Mouse (Mus musculus) liver, adult 2 months (tissue): Measurements from ENCODE around the gene Asf1b. TPM values are rescaled to one million over a fixed set of nuclear protein-coding genes. Genes with fewer than 3 reads are reported as not detected.

ENCODE experiments used
- DNase-seq: peaks from one replicate; pipeline ENCODE4 v3.0.0-alpha.2; 2011; ENCODE audit warnings: low read depth, low spot score; ENCODE audit errors: extremely low read depth
- H3K27ac ChIP-seq: fragments of 200-500 bp; replicated peaks from 2 replicates; pipeline ENCODE4 v1.5.1; 2012; ENCODE audit warnings: low read depth, mild to moderate bottlenecking, control low read depth, inconsistent platforms, low read length; ENCODE audit not compliant: insufficient read depth
- H3K27me3 ChIP-seq: fragments of 200-500 bp; 2 replicates; pipeline ENCODE4 v1.6.1; 2012; ENCODE audit warnings: mild to moderate bottlenecking, moderate library complexity, low read length, inconsistent platforms; ENCODE audit not compliant: control insufficient read depth, insufficient read depth
- H3K36me3 ChIP-seq: fragments of 200-500 bp; 2 replicates; pipeline ENCODE4 v1.6.1; 2012; ENCODE audit warnings: low read length, inconsistent platforms; ENCODE audit not compliant: control insufficient read depth, insufficient read depth
- H3K4me1 ChIP-seq: fragments of 200-500 bp; 2 replicates; pipeline ENCODE4 v1.6.1; 2011; ENCODE audit warnings: low read length; ENCODE audit not compliant: control insufficient read depth, insufficient read depth
- H3K4me3 ChIP-seq: fragments of 200-500 bp; 2 replicates; pipeline ENCODE4 v1.5.1; 2011; ENCODE audit warnings: low read depth, mild to moderate bottlenecking, control low read depth, low read length, moderate library complexity; ENCODE audit not compliant: insufficient read depth
- H3K79me2 ChIP-seq: fragments of 200-500 bp; 2 replicates; pipeline ENCODE4 v1.6.1; 2012; ENCODE audit warnings: inconsistent platforms, mild to moderate bottlenecking, low read length, moderate library complexity; ENCODE audit not compliant: control insufficient read depth, insufficient read depth
- H3K9ac ChIP-seq: fragments of 200-500 bp; 2 replicates; pipeline ENCODE4 v1.6.1; 2012; ENCODE audit warnings: low read depth, mild to moderate bottlenecking, control low read depth, inconsistent platforms, low read length
- CTCF ChIP-seq: fragments of 200-500 bp; IDR thresholded peaks from 2 replicates; pipeline ENCODE4 v1.5.1; 2011; ENCODE audit warnings: low read depth, low read length, control low read depth
- POLR2A ChIP-seq: fragments of 200-500 bp; IDR thresholded peaks from 2 replicates; pipeline ENCODE4 v1.6.1; 2011; ENCODE audit warnings: low read length, control low read depth; ENCODE audit not compliant: insufficient read depth; ENCODE audit errors: extremely low read depth
- WGBS: fragments of 180-500 bp; shearing (Covaris S2); methylation state at CpG from one replicate; pipeline ENCODE4 v1.1.7; 2018; 5-methylcytosine and 5-hydroxymethylcytosine counted together
- polyA plus RNA-seq: library from polyadenylated mRNA; depleted of rRNA; stranded (reverse); fragments of >200 nt; gene quantifications from 2 replicates; pipeline ENCODE4 v1.2.3, GENCODE M21; 2012
- total RNA-seq: library from RNA; depleted of rRNA; stranded (reverse); fragments of >200 nt; gene quantifications from 2 replicates; pipeline ENCODE4 v1.2.3, GENCODE M21; 2014

The Asf1b gene
- total and polyA plus RNA-seq, 2 experiments, result 0.37 to 1.4 TPM

DNA sequence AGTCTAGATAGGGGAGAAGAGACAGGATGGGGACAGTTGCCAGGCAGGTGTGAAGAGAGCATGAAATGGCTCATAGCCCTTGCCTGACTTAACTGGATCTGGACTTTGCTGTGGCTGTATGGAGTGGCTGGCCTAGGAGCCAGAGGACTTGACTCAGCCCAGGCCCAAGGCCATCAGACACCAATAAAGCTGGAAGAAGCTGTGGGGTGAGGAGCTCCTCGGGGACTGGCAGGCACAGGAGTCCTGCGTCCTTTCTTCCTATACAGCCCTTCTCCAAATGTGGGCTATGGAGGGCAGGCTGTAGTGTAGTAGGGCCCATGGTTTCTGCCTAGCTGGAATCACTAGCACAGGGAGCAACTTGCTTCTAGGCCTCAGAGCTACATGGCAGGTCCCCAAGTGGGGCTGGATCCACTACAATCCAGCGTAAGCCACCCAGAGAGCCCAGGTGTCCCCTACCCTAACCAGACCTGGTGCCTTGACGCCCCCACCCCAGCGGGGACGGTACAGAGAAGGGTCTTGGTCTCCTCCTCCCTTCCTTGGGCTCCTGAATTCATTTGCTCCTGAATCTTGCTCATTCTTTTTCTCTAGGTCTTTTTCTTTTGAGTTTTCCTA, 14.1 kb upstream of the Asf1b start:
- Histone ChIP-seq H3K36me3 (no peaks in the 10 kb centered on the region), H3K27me3 (no peaks in the 10 kb centered on the region), H3K4me3 (no peak overlapping the region), H3K27ac (no peak overlapping the region), H3K79me2 (no peaks in the 10 kb centered on the region), H3K4me1 (no peaks in the 10 kb centered on the region), H3K9ac (no peak overlapping the region)
- 89% methylated on average over 6 of the region's 6 CpGs for WGBS
- TF ChIP-seq CTCF, result no peak
- no peak for TF ChIP-seq POLR2A
- DNase-seq, result no peak

DNA sequence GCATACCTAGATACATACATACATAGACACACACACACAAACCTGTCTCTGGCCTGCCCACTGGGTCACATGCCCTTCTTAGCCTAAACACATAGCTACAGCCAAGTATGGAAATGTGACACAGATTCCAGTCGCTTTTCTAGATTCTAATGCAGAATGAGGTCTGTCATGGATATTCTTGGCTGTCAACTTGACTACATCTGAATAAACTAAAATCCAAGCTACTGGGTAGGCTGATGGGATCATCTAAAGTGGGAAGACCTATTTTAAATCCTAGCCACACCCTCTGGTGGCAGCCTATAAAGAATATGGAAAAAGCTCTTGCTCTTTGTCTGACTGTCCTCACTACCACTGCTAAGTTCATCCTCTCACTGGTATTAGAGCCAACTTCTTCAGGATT, 12.9 kb upstream of the Asf1b start:
- Histone ChIP-seq H3K4me1 (no peaks in the 10 kb centered on the region), H3K4me3 (no peak overlapping the region), H3K36me3 (no peaks in the 10 kb centered on the region), H3K9ac (no peak overlapping the region), H3K27me3 (no peaks in the 10 kb centered on the region), H3K27ac (no peak overlapping the region), H3K79me2 (no peaks in the 10 kb centered on the region)
- 91% methylated on average over 1 of the region's 1 CpGs for WGBS
- DNase-seq, result no peak
- no peak for TF ChIP-seq POLR2A
- TF ChIP-seq CTCF, result no peak

DNA sequence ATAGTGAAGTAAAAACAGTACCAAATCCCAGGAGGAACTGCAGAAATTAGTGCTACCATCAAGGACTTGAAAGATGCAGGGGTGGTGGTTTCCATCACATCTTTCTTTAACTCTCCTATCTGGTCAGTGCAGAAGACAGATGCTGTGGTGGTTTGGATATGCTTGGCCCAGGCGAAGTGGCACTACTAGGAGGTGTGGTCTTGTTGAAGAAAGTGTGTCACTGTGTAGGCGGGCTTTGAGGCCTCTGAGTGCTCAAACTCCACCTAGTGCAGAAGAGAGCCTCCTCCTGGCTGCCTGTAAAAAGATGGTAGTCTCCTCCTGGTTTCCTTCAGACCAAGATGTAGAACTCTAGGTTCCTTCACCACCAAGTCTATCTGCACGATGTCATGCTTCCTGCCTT, 9.8 kb upstream of the Asf1b start:
- H3K27me3 ChIP-seq, result no peaks in the 10 kb centered on the region
- H3K36me3 ChIP-seq, result 0 out of 2 replicates have a peak, but pooled peaks cover 2% of the 10 kb centered on the region
- H3K79me2 ChIP-seq, result no peaks in the 10 kb centered on the region
- H3K27ac ChIP-seq, result no peak overlapping the region
- no peak overlapping the region for H3K9ac ChIP-seq
- TF ChIP-seq POLR2A (no peak), CTCF (no peak)
- WGBS, result 76% methylated on average over 3 of the region's 3 CpGs
- DNase-seq, result no peak
- no peaks in the 10 kb centered on the region for H3K4me1 ChIP-seq
- no peak overlapping the region for H3K4me3 ChIP-seq

DNA sequence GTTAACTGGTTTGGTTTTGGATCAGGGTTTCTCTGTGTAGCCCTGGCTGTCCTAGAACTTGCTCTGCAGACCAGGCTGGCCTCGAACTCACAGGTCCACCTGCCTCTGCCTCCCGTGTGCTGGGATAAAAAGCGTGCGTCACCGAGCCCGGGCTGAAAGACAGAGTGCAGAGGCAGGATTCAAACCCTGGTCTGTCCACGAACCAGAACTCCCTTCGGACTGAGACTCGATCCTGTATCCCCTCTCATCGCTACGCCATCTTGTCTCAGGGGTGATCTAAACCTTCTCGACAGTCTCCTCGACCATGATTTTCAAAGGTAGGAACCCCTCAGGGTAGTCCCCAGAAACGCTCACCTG, 580 bp upstream of the Asf1b start:
- Histone ChIP-seq H3K4me3 (peak overlapping the region; percentile 58), H3K79me2 (no peaks in the 10 kb centered on the region), H3K36me3 (no peaks in the 10 kb centered on the region), H3K27ac (peak overlapping the region; percentile 89), H3K27me3 (no peaks in the 10 kb centered on the region), H3K4me1 (0 out of 2 replicates have a peak, but pooled peaks cover 1% of the 10 kb centered on the region), H3K9ac (peak overlapping the region; percentile 75)
- TF ChIP-seq POLR2A (no peak), CTCF (no peak)
- DNase-seq, result no peak
- WGBS, result under 1% methylated on average over 14 of the region's 14 CpGs

DNA sequence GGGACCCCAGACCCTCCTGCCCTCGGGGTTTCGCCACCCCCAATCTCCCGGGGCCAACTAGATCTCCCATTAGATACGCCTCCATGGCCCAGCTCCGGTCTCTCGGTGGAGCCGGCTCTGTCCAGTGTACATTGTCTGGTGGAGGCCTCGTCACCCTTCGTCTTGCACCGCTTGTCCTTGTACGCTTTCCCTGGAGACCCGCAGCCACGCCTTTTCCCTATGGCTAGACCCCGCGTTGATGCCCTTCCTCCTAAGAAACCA, 581 bp downstream of the Asf1b start:
- Histone ChIP-seq H3K36me3 (no peaks in the 10 kb centered on the region), H3K79me2 (no peaks in the 10 kb centered on the region), H3K4me3 (peak overlapping the region; percentile 75), H3K27ac (no peak overlapping the region), H3K4me1 (0 out of 2 replicates have a peak, but pooled peaks cover 1% of the 10 kb centered on the region), H3K27me3 (no peaks in the 10 kb centered on the region), H3K9ac (peak overlapping the region; percentile 3; the same call in 1 of the 2 replicates)
- no peak for DNase-seq
- 1% methylated on average over 15 of the region's 15 CpGs for WGBS
- no peak for TF ChIP-seq CTCF

DNA sequence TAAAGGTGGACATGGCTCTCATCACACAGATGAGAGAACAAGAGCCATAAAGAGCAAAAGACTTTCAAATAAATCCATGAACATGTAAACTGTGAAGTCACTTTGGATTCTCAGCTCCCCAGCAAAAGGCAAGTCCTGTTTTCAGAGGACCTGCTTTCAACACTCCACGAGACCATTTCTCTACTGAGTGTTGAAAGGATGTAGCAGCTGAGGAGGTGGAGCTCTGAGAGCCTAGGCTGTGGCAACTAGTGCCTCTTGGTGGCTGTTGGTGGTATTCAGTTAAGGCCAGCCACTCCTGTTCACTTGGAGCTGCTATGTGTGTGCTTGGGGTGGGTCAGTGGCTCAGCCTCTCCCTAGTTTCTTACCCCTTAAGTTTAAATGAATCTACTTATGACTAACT, 1.5 kb downstream of the Asf1b start:
- no peak overlapping the region for H3K9ac ChIP-seq
- no peaks in the 10 kb centered on the region for H3K36me3 ChIP-seq
- DNase-seq, result no peak
- 0 out of 2 replicates have a peak, but pooled peaks cover 1% of the 10 kb centered on the region for H3K4me1 ChIP-seq
- TF ChIP-seq POLR2A (no peak), CTCF (no peak)
- no peak overlapping the region for H3K27ac ChIP-seq
- H3K79me2 ChIP-seq, result no peaks in the 10 kb centered on the region
- H3K27me3 ChIP-seq, result no peaks in the 10 kb centered on the region
- H3K4me3 ChIP-seq, result no peak overlapping the region
- WGBS, result 44% methylated on average over 1 of the region's 1 CpGs
